Mouse (Mus musculus) retina, postnatal 7 days (tissue): ENCODE results near the gene Isx.

Source experiments
- DNase-seq: peaks from one replicate; pipeline ENCODE4 v3.0.0-alpha.2; 2012; ENCODE audit warnings: low read depth, low spot score

The Isx gene

DNA sequence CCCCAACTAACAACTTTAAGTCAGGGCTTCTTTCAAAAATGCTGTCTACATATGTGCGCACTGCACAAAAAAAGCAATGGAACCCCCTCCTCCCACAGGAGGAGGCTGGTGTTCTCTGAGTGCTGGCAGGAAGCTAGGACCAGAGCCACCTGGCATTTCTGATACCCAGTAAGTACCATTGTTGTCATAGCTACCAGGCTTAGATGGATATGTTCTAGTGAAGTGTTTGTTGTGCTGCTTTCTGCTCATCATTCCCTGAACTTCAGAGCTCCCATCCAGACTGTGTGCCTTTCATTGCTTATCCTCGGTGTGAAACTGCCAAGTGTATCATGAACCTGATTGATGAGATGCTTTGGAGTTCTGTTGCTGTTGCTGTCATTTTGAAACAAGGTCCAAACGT, 26.8 kb downstream of the Isx start:
- DNase-seq: no peak

DNA sequence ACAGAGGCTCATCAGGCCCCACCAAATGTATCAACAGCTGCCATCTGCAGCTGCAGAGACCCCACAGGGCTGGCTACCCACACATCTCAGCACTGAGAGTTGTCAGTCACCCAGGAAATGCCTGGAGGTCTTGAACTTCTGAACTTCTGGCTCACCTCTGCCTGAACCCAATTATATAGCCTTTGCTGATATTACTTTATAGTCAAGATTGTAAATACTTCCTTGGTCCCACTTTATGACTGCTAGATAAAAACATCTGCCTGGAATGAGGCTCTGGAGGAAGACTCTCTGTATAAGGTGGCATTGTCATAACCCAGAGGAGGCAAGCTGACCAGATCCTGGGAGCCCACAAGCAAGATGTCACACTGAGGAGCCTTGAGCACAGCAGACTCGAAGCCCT, 28.8 kb downstream of the Isx start:
- DNase-seq: no peak

- no peak for DNase-seq
These were observed 30.3 kb downstream of the Isx start for GRCm38 (mm10) chr8:74903054-74903842.

GRCm38 (mm10) chr8:74906333-74906732, 33.4 kb downstream of the Isx start:
- DNase-seq: no peak

DNA sequence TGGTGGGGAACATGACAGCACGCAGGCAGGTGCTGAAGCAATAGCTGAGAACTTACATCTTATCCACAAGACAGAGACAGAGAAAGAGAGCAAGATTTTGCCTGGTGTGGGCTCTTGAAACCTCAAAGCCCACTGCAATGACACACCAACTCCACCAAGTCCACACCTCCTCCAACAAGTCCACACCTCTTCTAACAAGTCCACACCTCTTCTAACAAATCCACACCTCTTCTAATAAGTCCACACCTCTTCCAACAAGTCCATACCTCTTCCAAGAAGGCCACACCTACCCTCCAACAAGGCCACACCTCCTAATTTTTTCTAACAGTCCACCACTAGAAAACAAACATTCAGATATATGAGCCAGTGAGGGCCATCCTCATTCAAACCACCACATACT, 37.7 kb downstream of the Isx start:
- DNase-seq: no peak

DNA sequence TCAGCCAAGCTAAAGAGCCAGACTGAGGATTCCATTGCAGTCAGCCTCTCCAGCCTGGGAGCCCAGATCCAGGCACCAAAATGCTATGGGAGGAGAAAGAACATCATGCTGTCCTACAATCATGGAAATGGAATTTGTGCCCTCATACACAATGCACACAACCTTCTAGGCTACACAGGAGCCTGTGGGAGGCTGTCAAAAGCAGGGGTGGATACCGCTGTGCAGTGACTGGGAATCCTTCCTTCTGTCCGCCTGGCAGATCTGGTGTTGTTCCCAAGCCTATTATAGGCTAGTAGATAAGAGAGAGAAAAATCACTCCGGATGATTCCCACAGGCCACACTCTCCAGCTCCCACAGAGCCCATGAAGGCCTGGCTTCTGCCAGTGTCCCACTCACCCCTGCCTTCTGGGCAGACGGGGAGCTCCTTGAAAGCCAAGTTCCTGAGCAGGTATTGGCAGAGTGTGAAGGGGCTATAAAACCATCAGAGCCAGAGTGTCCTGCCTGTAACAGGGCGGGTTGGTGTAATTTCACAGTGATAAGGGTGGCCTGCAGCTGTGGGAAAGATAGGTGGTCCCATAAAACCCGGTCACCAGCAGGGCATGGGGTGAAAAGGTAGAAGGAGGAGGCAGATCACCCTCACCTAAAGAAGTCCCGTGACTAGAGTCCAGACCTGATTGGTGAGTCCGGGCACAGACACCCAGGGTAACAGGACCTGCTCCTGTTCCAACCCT, 47.9 kb downstream of the Isx start:
- no peak for DNase-seq

- no peak for DNase-seq
These were observed 49.0 kb downstream of the Isx start for GRCm38 (mm10) chr8:74921882-74922518.

GRCm38 (mm10) chr8:74927940-74928339, 55.0 kb downstream of the Isx start:
- DNase-seq: no peak

DNA sequence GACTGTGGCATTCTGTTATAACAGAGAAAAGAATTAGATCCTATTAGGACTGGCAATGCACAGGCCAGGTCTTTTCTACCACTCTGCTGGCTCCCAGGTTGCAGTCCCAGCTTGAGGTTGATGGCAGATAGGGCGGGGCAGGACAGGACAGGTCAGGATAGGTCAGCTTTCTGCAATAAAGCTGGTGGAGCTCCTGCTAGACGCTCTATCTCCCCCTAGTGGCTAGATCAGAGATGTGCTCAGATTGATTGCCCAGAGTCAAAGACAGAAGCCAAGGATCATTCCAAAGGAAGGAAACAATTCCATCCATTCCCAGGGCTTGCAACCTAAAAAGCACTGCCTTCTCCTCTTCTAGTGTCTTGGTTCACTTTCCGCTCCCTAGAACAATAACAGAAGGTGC, 57.8 kb downstream of the Isx start:
- DNase-seq: peak; percentile 50

GRCm38 (mm10) chr8:74935308-74935707, 62.3 kb downstream of the Isx start:
- DNase-seq: peak; percentile 65

- DNase-seq: no peak
These were observed 63.7 kb downstream of the Isx start for GRCm38 (mm10) chr8:74936656-74937055.

DNA sequence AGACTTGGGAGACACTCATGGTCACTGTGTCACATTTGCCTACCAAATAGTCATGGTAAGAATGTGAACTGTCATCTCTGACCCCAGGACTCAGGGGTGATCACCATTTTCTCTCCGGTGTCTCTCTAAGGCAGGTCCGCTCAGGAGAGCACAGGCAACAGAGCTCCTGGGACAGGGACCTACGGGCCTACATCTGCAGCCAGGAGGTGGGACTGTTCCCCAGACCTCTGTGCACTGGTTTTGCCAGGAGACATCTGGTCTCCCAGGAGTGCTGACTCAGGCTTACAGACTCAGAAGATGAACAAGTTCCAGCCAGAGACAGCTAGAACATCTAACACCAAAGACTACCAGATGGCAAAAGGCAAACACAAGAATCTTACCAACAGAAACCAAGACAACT, 69.1 kb downstream of the Isx start:
- no peak for DNase-seq
